Mouse (Mus musculus) hindbrain, embryonic 13.5 days (tissue): ENCODE data around the gene Evx1. TPM values are rescaled to one million over a fixed set of nuclear protein-coding genes. Genes with fewer than 3 reads are reported as not detected.

Source experiments
- ATAC-seq: fragments of 200-750 bp; cut with Nextera tagmentation; 2 replicates; pipeline ENCODE4 v1.8.0; 2017; ENCODE audit warnings: moderate TSS enrichment; ENCODE audit not compliant: low FRiP score
- H3K27ac ChIP-seq: fragments of 300-500 bp; sonication (generic); 2 replicates; pipeline ENCODE4 v1.5.1; 2015; ENCODE audit warnings: inconsistent platforms, mild to moderate bottlenecking, moderate library complexity
- H3K27me3 ChIP-seq: fragments of 300-500 bp; sonication (generic); 2 replicates; pipeline ENCODE4 v1.6.1; 2015; ENCODE audit warnings: mild to moderate bottlenecking, inconsistent platforms
- H3K36me3 ChIP-seq: fragments of 300-500 bp; sonication (generic); 2 replicates; pipeline ENCODE4 v1.6.1; 2015; ENCODE audit warnings: mild to moderate bottlenecking, inconsistent platforms
- H3K4me1 ChIP-seq: fragments of 300-500 bp; sonication (generic); replicated peaks from 2 replicates; pipeline ENCODE4 v1.6.1; 2015; ENCODE audit warnings: inconsistent platforms
- H3K4me2 ChIP-seq: fragments of 300-500 bp; sonication (generic); 2 replicates; pipeline ENCODE4 v1.6.1; 2015; ENCODE audit warnings: inconsistent platforms, mild to moderate bottlenecking, moderate library complexity
- H3K4me3 ChIP-seq: fragments of 300-500 bp; sonication (generic); 2 replicates; pipeline ENCODE4 v1.5.1; 2015; ENCODE audit warnings: mild to moderate bottlenecking, inconsistent platforms
- H3K9ac ChIP-seq: fragments of 300-500 bp; sonication (generic); 2 replicates; pipeline ENCODE4 v1.6.1; 2015; ENCODE audit warnings: mild to moderate bottlenecking, inconsistent platforms
- H3K9me3 ChIP-seq: fragments of 300-500 bp; sonication (generic); 2 replicates; pipeline ENCODE4 v1.6.1; 2016; ENCODE audit warnings: inconsistent platforms
- WGBS: fragments of 180-500 bp; shearing (Covaris S2); methylation state at CpG from one replicate; pipeline ENCODE4 v1.1.7; 2015; 5-methylcytosine and 5-hydroxymethylcytosine counted together
- polyA plus RNA-seq: library from polyadenylated mRNA; unstranded; fragments of >200 nt; fragmentation: Nextera tagmentation; extraction: Ambion mirVana; gene quantifications from 2 replicates; pipeline ENCODE4 v1.2.1, GENCODE M21; 2015

Gene Evx1
- 3.5 and 3.7 TPM in 2 replicates for polyA plus RNA-seq

DNA sequence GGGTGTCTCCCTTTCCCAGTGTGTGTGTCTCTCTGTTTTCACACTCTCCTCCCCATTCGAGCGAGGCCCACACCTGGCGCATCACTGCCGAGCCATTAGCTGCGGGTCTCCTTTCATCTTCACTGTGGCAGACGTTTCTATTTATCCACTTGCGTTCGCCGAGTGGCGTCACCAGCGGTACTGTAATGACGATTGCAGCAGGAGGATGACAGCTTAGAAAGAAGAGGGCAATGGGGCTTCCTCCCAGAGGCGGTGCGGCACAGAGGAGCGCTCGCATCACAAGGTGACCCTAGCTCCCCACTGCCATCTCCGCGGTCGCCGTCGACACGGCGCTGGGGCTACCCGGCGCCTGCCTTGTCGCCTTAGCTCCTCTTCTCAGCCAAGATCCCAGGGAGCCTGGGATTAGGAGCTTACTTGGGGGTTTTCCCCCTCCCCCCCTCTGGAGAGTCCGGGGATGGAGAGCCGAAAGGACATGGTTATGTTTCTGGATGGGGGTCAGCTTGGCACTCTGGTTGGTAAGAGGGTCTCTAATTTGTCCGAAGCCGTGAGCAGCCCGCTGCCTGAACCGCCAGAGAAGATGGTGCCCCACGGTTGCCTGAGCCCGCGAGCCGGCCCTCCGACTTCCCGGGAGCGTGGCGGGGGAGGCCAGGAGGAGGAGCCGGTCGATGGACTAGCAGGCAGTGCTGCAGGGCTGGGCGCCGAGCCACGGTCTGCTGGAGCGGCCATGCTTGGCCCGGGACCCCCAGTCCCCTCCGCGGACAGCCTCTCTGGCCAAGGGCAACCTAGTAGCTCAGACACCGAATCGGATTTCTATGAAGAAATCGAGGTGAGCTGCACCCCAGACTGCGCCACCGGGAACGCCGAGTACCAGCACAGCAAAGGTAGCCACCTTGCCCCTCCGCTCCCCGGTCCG is at the start of gene Evx1:
Gene Evx1, plus strand, starts transcription at position 108 of the 913 bp plus-strand sequence.
- under 1% methylated on average over 59 of the region's 59 CpGs for WGBS
- Histone ChIP-seq H3K4me3 (peak within 1 kb of the TSS; percentile 35), H3K36me3 (no peaks in the 10 kb centered on the region), H3K27me3 (peaks cover 95% of the 10 kb centered on the region), H3K4me1 (peaks cover 16% of the 10 kb centered on the region), H3K9ac (peak within 1 kb of the TSS; percentile 57), H3K27ac (peak within 1 kb of the TSS; percentile 82), H3K9me3 (no peaks in the 10 kb centered on the region), H3K4me2 (peak within 1 kb of the TSS; percentile 30)
- peak; percentile 50; the same call in 1 of the 2 replicates for ATAC-seq

DNA sequence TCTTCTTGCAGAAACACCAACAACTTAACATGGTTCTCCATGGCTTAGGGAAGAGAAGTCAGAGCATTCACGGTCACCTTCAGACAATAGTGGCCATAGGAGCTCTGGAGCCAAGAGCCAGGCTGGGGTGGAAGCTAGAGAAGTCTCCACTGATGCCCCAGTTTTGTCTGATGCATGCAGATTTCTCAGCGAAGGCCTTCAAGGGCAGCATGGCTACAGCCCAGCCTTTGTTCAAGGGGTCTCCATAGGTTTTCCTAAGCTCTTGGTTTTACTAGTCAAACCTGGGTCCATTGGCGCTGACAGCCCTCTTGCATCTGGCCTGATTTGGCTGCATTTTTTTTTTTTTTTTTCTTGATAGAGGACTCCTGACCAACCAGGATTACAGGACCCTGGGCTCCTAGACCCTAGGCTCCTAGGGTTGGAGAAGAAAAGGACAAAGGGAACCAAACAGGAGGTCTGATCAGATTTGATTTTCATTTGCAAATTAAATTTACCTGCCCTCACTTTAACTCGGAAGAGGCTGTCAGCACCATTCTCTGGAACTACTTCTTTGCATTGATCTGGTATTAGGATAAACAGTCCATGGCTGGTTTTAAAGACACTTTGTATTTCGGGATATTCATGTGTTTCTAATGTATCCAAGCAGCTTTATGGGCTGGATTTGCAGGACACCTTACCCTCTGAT is 49.0 kb upstream of the Evx1 start:
- H3K4me2 ChIP-seq = no peak overlapping the region
- peaks cover 3% of the 10 kb centered on the region for H3K4me1 ChIP-seq
- peaks cover 98% of the 10 kb centered on the region for H3K27me3 ChIP-seq
- 4% methylated on average over 5 of the region's 5 CpGs for WGBS
- no peaks in the 10 kb centered on the region for H3K9me3 ChIP-seq
- H3K27ac ChIP-seq = no peak overlapping the region
- ATAC-seq = no peak
- H3K4me3 ChIP-seq = no peak overlapping the region
- H3K36me3 ChIP-seq = no peaks in the 10 kb centered on the region
- no peak overlapping the region for H3K9ac ChIP-seq

DNA sequence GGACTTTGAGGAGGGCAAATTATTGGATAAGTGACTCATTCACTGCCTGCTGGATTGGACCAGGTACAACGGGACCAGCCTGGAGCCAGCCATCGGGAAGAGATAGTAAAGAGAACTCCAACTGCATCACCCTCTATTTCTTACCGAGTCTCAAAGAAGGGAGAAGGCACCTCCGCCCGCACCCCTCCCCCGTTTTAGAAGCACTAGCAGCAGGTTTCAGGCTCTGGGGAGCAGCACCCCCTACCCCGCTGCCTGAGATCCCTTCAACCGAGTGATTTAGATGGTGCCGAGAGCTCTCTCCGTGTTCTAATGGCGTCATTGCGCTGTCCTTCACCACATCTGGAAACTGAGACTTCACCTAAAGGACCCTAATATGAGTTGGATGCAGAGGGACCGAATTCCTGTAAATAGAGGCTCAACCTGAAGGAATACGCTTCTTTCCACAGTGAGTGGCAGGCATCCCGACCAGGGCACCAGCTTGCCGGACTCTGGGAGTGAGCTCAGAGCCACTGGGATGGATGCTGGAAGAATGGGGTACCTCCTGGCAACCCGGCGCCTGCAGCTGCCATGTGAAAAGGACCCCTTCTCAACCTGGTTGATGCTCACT is 47.9 kb upstream of the Evx1 start:
- Histone ChIP-seq H3K9ac (no peak overlapping the region), H3K27ac (no peak overlapping the region), H3K36me3 (no peaks in the 10 kb centered on the region), H3K9me3 (no peaks in the 10 kb centered on the region), H3K4me3 (no peak overlapping the region), H3K4me1 (peaks cover 3% of the 10 kb centered on the region; the same call in 1 of the 2 replicates), H3K27me3 (peaks cover 98% of the 10 kb centered on the region), H3K4me2 (no peak overlapping the region)
- WGBS = 1% methylated on average over 18 of the region's 18 CpGs
- ATAC-seq = no peak

DNA sequence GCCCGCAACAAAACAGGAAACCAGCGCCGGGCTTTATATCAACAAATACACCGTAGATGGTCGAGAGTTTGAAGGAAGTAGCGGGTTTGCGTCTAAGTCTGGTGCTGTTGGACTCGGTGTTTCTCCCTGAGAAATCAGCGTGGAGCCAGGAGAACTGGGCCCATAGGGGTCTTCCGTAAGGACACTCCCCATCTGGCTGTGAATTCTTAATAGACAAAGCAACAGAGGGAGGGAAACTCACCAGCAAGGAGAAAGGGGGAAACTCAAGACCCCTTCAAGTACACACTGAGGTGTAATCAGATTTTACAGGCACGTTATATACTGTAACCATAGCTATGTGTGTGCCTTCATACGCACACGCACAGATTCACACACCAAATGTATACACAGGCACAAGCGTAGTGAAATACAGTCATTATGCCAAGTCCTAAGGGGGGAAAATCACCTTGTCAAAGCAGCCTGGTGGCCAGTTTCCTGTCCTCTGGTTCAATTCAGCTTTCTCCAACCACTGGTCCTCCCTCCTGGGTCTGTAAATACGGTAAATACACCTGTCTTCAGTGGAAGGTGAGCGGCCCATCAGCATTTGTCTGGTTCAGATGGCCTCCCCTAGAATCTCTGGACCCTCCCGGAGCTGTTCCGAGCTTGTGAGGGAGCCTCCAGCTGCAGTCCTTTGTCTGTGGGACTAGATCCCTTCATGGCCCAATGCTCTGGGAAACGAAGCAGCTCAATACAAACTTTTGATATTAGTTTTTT is 47.2 kb upstream of the Evx1 start:
- no peaks in the 10 kb centered on the region for H3K4me1 ChIP-seq
- no peaks in the 10 kb centered on the region for H3K36me3 ChIP-seq
- H3K9me3 ChIP-seq = no peaks in the 10 kb centered on the region
- H3K27ac ChIP-seq = no peak overlapping the region
- ATAC-seq = no peak
- no peak overlapping the region for H3K9ac ChIP-seq
- H3K27me3 ChIP-seq = peaks cover 98% of the 10 kb centered on the region
- no peak overlapping the region for H3K4me3 ChIP-seq
- WGBS = 1% methylated on average over 19 of the region's 19 CpGs
- no peak overlapping the region for H3K4me2 ChIP-seq

DNA sequence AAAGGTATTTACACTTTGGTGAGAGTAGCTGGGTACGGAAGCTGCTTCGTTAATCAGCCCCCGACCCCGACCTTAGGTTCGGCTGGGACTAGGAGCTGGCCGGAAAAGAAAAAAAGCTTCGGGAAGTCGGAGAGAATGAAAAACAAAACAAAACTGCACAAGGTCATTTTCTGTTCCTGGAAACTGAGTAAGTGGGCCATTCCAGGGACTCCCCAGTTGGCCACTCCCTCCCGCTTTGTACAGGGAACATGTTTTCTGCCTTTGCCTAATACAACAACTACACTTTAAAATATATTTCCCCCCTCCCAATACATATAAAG is 46.7 kb upstream of the Evx1 start:
- 3% methylated on average over 9 of the region's 9 CpGs for WGBS
- Histone ChIP-seq H3K9me3 (no peaks in the 10 kb centered on the region), H3K9ac (no peak overlapping the region)

DNA sequence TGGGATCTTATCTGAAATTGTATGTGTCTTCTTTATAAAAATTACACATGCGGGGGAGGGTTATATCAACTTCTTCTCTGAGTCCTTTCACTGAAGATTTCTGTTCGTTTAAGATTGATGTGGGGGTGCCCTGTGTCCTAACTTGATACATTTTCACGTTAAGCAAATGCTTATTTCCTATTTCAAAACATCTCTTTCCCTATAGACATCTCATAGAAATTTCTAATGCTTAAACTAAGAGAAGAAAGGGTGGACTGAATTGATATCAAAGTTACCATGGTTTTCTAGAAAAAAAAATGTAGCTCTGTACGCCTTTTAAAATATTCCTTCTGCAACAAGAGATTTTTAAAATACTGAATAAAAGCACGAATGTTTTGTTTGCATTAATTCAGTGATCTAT is 46.1 kb upstream of the Evx1 start:
- Histone ChIP-seq H3K4me3 (no peak overlapping the region), H3K4me1 (no peaks in the 10 kb centered on the region), H3K36me3 (no peaks in the 10 kb centered on the region), H3K9ac (no peak overlapping the region), H3K27me3 (peaks cover 97% of the 10 kb centered on the region), H3K27ac (no peak overlapping the region), H3K9me3 (no peaks in the 10 kb centered on the region), H3K4me2 (no peak overlapping the region)
- WGBS = 15% methylated on average over 5 of the region's 5 CpGs
- no peak for ATAC-seq

More for the DNA sequence above, 46.7 kb upstream of the Evx1 start:
- no peaks in the 10 kb centered on the region for H3K36me3 ChIP-seq
- H3K4me1 ChIP-seq = no peaks in the 10 kb centered on the region
- no peak overlapping the region for H3K27ac ChIP-seq
- peaks cover 98% of the 10 kb centered on the region for H3K27me3 ChIP-seq
- no peak overlapping the region for H3K4me2 ChIP-seq
- no peak for ATAC-seq
- no peak overlapping the region for H3K4me3 ChIP-seq

DNA sequence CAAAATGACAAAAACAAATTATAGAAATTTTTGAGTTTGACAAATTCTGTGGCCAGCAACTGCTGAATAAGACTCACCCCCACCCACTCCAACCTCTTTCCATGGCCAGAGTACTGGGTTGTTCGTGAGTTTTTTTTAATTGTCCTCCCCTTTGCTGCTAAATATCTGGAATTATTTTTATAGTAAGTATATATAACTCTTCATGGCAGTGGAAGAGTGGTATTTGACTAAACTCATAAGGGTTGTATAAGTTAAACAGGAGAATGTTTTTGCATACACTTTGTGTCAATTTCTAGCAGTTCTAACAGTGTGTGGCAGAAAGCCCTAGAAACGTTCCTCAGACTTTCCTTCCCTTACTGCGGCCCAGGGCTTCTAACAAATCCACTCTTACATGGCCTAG is 45.6 kb upstream of the Evx1 start:
- H3K27me3 ChIP-seq = peaks cover 97% of the 10 kb centered on the region
- 5% methylated on average over 3 of the region's 3 CpGs for WGBS
- no peak overlapping the region for H3K9ac ChIP-seq
- H3K4me2 ChIP-seq = no peak overlapping the region
- no peak for ATAC-seq
- H3K9me3 ChIP-seq = no peaks in the 10 kb centered on the region
- no peaks in the 10 kb centered on the region for H3K4me1 ChIP-seq
- no peak overlapping the region for H3K4me3 ChIP-seq
- H3K36me3 ChIP-seq = no peaks in the 10 kb centered on the region
- H3K27ac ChIP-seq = no peak overlapping the region

DNA sequence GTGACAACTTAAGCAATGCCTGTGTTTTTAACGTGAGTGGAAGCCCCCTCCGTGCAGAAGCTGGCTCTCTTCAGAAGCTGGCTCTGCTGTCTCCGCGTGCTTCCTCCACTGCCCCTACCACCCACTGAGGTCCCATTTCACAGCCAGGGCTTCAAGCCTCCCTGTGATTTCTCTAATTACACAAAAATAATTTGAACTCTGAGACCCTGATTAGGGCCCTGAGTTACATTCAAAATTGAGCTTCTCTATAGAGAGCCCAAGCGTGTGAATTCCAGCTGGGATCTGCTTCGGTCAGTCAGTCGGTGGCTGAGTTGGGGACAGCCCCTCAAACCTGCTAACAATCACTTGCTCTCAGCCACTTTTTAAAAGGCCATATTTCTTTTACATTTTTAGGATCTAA is 45.0 kb upstream of the Evx1 start:
- Histone ChIP-seq H3K9me3 (no peaks in the 10 kb centered on the region), H3K4me1 (no peaks in the 10 kb centered on the region), H3K4me3 (no peak overlapping the region), H3K27ac (no peak overlapping the region), H3K4me2 (no peak overlapping the region), H3K27me3 (peaks cover 97% of the 10 kb centered on the region), H3K9ac (no peak overlapping the region), H3K36me3 (no peaks in the 10 kb centered on the region)
- ATAC-seq = no peak
- WGBS = under 1% methylated on average over 7 of the region's 7 CpGs

DNA sequence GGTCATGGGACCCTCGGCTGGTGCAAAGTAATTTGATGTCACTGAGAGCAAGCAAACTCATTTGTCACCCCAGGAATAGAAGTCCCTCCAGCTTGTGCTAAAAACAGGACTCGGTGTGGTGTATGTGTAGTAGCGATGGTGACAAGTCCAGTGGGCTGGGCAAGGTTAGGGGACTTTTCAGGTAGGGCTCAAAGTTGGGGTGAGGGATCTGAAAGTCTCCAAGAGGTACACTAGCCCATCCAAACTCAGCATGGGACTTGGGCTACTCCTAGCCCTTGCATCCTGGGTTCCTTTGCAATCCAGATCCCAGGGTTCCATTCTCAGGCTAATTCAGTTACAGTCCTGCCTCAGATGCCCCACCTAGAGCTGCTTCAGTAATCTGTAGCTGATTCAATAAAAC is 44.5 kb upstream of the Evx1 start:
- no peak for ATAC-seq
- H3K4me1 ChIP-seq = no peaks in the 10 kb centered on the region
- no peak overlapping the region for H3K4me2 ChIP-seq
- WGBS = 2% methylated on average over 3 of the region's 3 CpGs
- no peak overlapping the region for H3K9ac ChIP-seq
- H3K27ac ChIP-seq = no peak overlapping the region
- no peaks in the 10 kb centered on the region for H3K36me3 ChIP-seq
- H3K27me3 ChIP-seq = peaks cover 97% of the 10 kb centered on the region
- H3K9me3 ChIP-seq = no peaks in the 10 kb centered on the region
- no peak overlapping the region for H3K4me3 ChIP-seq

DNA sequence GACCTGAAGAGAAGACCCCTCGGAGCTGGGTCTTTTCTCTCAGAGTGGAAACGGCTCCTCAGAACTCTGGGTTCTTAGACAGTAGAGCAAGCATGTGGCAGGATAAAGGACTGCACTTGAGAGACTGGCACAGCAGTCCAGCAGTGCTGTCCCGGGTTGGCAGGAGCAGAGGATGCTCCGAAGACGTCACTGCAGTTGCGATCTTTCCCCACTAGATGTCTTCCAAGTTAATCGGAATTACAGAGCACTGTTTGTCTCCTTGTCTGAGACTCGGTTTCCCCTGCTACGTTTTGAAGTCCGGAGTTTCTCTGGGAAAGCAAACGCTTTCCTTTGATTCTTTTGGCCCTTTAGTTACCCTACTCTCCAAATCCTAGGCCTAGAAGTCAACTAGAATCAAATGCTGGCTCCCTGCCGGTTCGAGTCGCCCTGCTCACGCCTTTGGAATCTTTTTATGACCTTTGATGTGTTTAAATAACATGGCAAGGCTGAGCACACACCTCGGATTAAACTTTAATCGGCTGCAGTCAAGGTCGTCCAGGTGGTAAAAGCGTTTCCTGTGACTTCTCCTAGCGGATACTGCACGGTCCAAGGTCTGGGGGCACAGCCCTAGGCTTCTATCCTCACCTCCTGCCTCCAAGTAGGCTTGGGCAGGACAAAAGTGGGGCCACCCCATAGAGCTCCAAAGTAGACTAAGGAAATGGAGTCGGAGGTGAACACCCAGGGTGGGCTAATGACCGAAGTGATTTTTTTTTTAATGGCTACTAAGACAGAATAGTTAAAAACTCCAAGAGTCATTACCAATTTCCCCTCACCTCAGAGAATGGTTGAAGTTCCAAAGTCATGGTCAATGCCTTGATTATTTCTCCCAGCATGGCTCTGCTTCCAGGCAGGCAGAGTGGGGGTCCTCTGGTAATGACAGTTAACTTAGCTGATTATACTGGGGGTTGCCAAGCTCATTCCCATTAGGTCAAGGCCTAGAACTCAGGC is 42.5 kb upstream of the Evx1 start:
- no peaks in the 10 kb centered on the region for H3K36me3 ChIP-seq
- no peak overlapping the region for H3K27ac ChIP-seq
- H3K9me3 ChIP-seq = no peaks in the 10 kb centered on the region
- H3K4me3 ChIP-seq = no peak overlapping the region
- peaks cover 97% of the 10 kb centered on the region for H3K27me3 ChIP-seq
- no peak overlapping the region for H3K4me2 ChIP-seq
- no peaks in the 10 kb centered on the region for H3K4me1 ChIP-seq
- no peak overlapping the region for H3K9ac ChIP-seq
- ATAC-seq = no peak; the same call in 1 of the 2 replicates
- 5% methylated on average over 23 of the region's 23 CpGs for WGBS
